9 mouse cellular contexts compared by ENCODE assay signal in genomic region chr11:60178506-60178905, GRCm38 (mm10). TPM values are rescaled to one million over a fixed set of nuclear protein-coding genes. Genes with fewer than 3 reads are reported as not detected.
A peak's percentile ranks its signal among the peaks of the same experiment; 100 is the strongest.
DNase-seq lines count a peak whose midpoint lies in the region; ATAC-seq lines count a peak whose summit lies in the region.
"Had no signal": no experiment of that assay in that cellular context is flagged by ENCODE, and none has a peak within 500 bp of the region (broad histone marks: within the 10 kb centered on the region; RNA-seq: fewer than 3 reads in every experiment).

No protein-coding gene starts in this region.

- no peaks in the 10 kb centered on the region for H3K9me3 ChIP-seq in heart, embryonic 10.5 days
- no peaks in the 10 kb centered on the region for H3K9me3 ChIP-seq in intestine, embryonic 16.5 days (ENCODE audit: control insufficient read depth, low read length)

- peak overlapping the region; percentile 96; the same call in 1 of the 2 replicates for H3K27ac ChIP-seq in heart, embryonic 10.5 days
- H3K27ac ChIP-seq in intestine, embryonic 16.5 days (ENCODE audit: low read length) = peak overlapping the region; percentile 86

- intact Hi-C loops in heart, postnatal 25 days (cut with DNase I) = no loop called here

- no peak overlapping the region for H3K9ac ChIP-seq in intestine, embryonic 16.5 days (ENCODE audit: low read depth, low read length)

- no peak for DNase-seq in heart, embryonic 10.5 days (ENCODE audit: low spot score)
- DNase-seq in heart, postnatal 25 days (ENCODE audit: low spot score) = no peak
- peak; percentile 54 to 72 for DNase-seq in cerebellum, postnatal 14 days
- peak; percentile 61 to 77 for DNase-seq in lung, postnatal 4 days
- no peak for DNase-seq in MN1 (ENCODE audit: low spot score)

- peaks cover 100% of the 10 kb centered on the region for H3K4me1 ChIP-seq in heart, embryonic 10.5 days
- H3K4me1 ChIP-seq in intestine, embryonic 16.5 days (ENCODE audit: control insufficient read depth, insufficient read depth, low read length) = peaks cover 81% of the 10 kb centered on the region

- peak; percentile 14 for ATAC-seq in intestine, embryonic 16.5 days
- ATAC-seq in megakaryocyte, adult 5-6 weeks (ENCODE audit: poor library complexity, severe bottlenecking) = no peak
- ATAC-seq in megakaryocyte-erythroid progenitor cell, adult 5-6 weeks (replicated peaks; ENCODE audit: low FRiP score, low TSS enrichment, poor library complexity, severe bottlenecking) = no peak

- 0 out of 2 replicates have a peak overlapping the region, but pooled peaks have one; percentile 75 for H3K4me3 ChIP-seq in heart, embryonic 10.5 days
- no peak overlapping the region for H3K4me3 ChIP-seq in intestine, embryonic 16.5 days (ENCODE audit: low read length)

- H3K36me3 ChIP-seq in heart, embryonic 10.5 days = peaks cover 10% of the 10 kb centered on the region; the same call in 1 of the 2 replicates
- peaks cover 3% of the 10 kb centered on the region; the same call in 1 of the 2 replicates for H3K36me3 ChIP-seq in intestine, embryonic 16.5 days (ENCODE audit: control insufficient read depth, insufficient read depth, low read length)

- no peak overlapping the region for H3K4me2 ChIP-seq in intestine, embryonic 16.5 days (ENCODE audit: low read depth, low read length)

- no peaks in the 10 kb centered on the region for H3K27me3 ChIP-seq in heart, embryonic 10.5 days (ENCODE audit: insufficient read depth, poor library complexity, severe bottlenecking)
- no peaks in the 10 kb centered on the region for H3K27me3 ChIP-seq in intestine, embryonic 16.5 days (replicated peaks; ENCODE audit: control insufficient read depth, insufficient read depth, low read length)
- H3K27me3 ChIP-seq: CH12.LX had no signal

RNA-seq across cellular contexts. Expression of gene Srebf1, which starts 43.9 kb away (rescaled TPM):
- polyA plus RNA-seq in heart, embryonic 10.5 days (2016; fragmentation: Nextera tagmentation; extraction: Ambion mirVana) = 38.2 and 40.3 TPM in 2 replicates
- total RNA-seq in heart, postnatal 25 days (2021) = 10 to 100 TPM; 30.7 to 38.3 TPM
- polyA plus RNA-seq in intestine, embryonic 16.5 days (2015; fragmentation: Nextera tagmentation; extraction: Ambion mirVana) = 81.0 and 95.2 TPM in 2 replicates
- 27.5 and 37.3 TPM in 2 replicates for total RNA-seq in megakaryocyte, adult 5-6 weeks (2015)
- 27.6 and 43.3 TPM in 2 replicates for total RNA-seq in megakaryocyte, adult 5-6 weeks (2017)
- 73.1 and 92.3 TPM in 2 replicates for total RNA-seq in megakaryocyte-erythroid progenitor cell, adult 5-6 weeks (2014; fragmentation: Nextera tagmentation)
- 32.3 and 80.9 TPM in 2 replicates for total RNA-seq in megakaryocyte-erythroid progenitor cell, adult 5-6 weeks (2017)

Comparison
In these comparisons a context has a peak if more than half of its experiments do, and no peak if none do; other contexts are left out.
1. DNase-seq: peak in cerebellum, postnatal 14 days (2 of 2) and lung, postnatal 4 days (2 of 2); none in heart, embryonic 10.5 days (single experiment), heart, postnatal 25 days (single experiment) and MN1 (single experiment).